Mouse (Mus musculus) heart, postnatal 25 days (tissue): ENCODE measurements around the gene Dpp9. TPM values are rescaled to one million over a fixed set of nuclear protein-coding genes. Genes with fewer than 3 reads are reported as not detected.
"Not testable (repeated sequence)": the region's sequence is repeated elsewhere in the genome, so short reads cannot be mapped to it uniquely, and the experiment has no call there.

ENCODE experiments used
- DNase-seq: peaks from one replicate; pipeline ENCODE4 v3.0.0; 2022; ENCODE audit warnings: low spot score
- intact Hi-C: fragments of 180-260 bp; cut with DNase I; formaldehyde crosslinking; loops from one replicate; pipeline ENCODE4 v1.15.1; 2025
- total RNA-seq, 2 experiments: library from RNA; stranded (reverse); gene quantifications; 2 replicates each; pipeline ENCODE4 v1.2.3; 2021

The Dpp9 gene
- total RNA-seq: 10 to 100 TPM; 37.1 to 39.1 TPM

GRCm38 (mm10) chr17:56218377-56219191 is at the start of gene Dpp9:
Dpp9 (minus strand) TSS chr17:56218905.
- intact Hi-C loops: no loop called here

GRCm38 (mm10) chr17:56266271-56266670 is 47.6 kb upstream of the Dpp9 start:
- intact Hi-C loops: no loop called here
- no peak for DNase-seq

More at GRCm38 (mm10) chr17:56218377-56219191, at the start of gene Dpp9:
- peak; percentile 89 for DNase-seq

GRCm38 (mm10) chr17:56265869-56266268 is 47.2 kb upstream of the Dpp9 start:
- intact Hi-C loops: no loop called here
- DNase-seq: no peak

- no peak for DNase-seq
- intact Hi-C loops: no loop called here
Measured at GRCm38 (mm10) chr17:56265011-56265410, 46.3 kb upstream of the Dpp9 start.

- no peak for DNase-seq
- intact Hi-C loops: loop anchor here (5.0 kb wide), 1 partner anchor 88 kb away; no protein-coding TSS in a partner anchor
Measured at GRCm38 (mm10) chr17:56264020-56264419, 45.3 kb upstream of the Dpp9 start.

- DNase-seq: no peak
- intact Hi-C loops: loop anchor here (5.0 kb wide), 1 partner anchor 90 kb away; no protein-coding TSS in a partner anchor
Measured at GRCm38 (mm10) chr17:56262645-56263094, 44.0 kb upstream of the Dpp9 start.

GRCm38 (mm10) chr17:56261166-56261565 is 42.5 kb upstream of the Dpp9 start:
- intact Hi-C loops: loop anchor here (5.0 kb wide), 1 partner anchor 91 kb away; no protein-coding TSS in a partner anchor
- no peak for DNase-seq

GRCm38 (mm10) chr17:56259301-56260037 is 40.8 kb upstream of the Dpp9 start:
- no peak for DNase-seq
- intact Hi-C loops: loop anchor here (5.0 kb wide), 2 partner anchors 93 to 302 kb away; partner anchors contain the start of gene Yju2

GRCm38 (mm10) chr17:56258812-56259211 is 40.1 kb upstream of the Dpp9 start:
- DNase-seq: not testable (repeated sequence)
- intact Hi-C loops: loop anchor here (5.0 kb wide), 1 partner anchor 302 kb away; the partner anchor contains the start of gene Yju2

- intact Hi-C loops: loop anchor here (5.0 kb wide), 1 partner anchor 301 kb away; the partner anchor contains the start of gene Yju2
- not testable (repeated sequence) for DNase-seq
Measured at GRCm38 (mm10) chr17:56258269-56258668, 39.6 kb upstream of the Dpp9 start.

GRCm38 (mm10) chr17:56257181-56257894 is 38.6 kb upstream of the Dpp9 start:
- intact Hi-C loops: loop anchor here (5.0 kb wide), 1 partner anchor 300 kb away; the partner anchor contains the start of gene Yju2
- DNase-seq: no peak

- peak; percentile 94 for DNase-seq
- intact Hi-C loops: loop anchor here (5.0 kb wide), 1 partner anchor 299 kb away; the partner anchor contains the start of gene Yju2
Measured at GRCm38 (mm10) chr17:56256239-56256881, 37.7 kb upstream of the Dpp9 start, which contains the start of gene Fem1a. Fem1a (plus strand) TSS chr17:56256810.

GRCm38 (mm10) chr17:56255863-56256238 is 37.1 kb upstream of the Dpp9 start:
- peak; percentile 96 for DNase-seq
- intact Hi-C loops: loop anchor here (2.0 to 5.0 kb wide), 2 partner anchors 123 to 299 kb away; partner anchors contain the start of gene Yju2

GRCm38 (mm10) chr17:56255429-56255828 is 36.7 kb upstream of the Dpp9 start:
- intact Hi-C loops: loop anchor here (2.0 to 5.0 kb wide), 2 partner anchors 123 to 298 kb away; partner anchors contain the start of gene Yju2
- DNase-seq: no peak

- intact Hi-C loops: loop anchor here (2.0 to 5.0 kb wide), 4 partner anchors 57 to 297 kb away; partner anchors contain the start of gene Yju2
- DNase-seq: no peak
Measured at GRCm38 (mm10) chr17:56254695-56255094, 36.0 kb upstream of the Dpp9 start.

- intact Hi-C loops: loop anchor here (2.0 to 5.0 kb wide), 3 partner anchors 26 to 139 kb away; no protein-coding TSS in a partner anchor
- DNase-seq: no peak
Measured at GRCm38 (mm10) chr17:56251136-56251829, 32.6 kb upstream of the Dpp9 start.

GRCm38 (mm10) chr17:56245608-56246007 is 26.9 kb upstream of the Dpp9 start:
- intact Hi-C loops: no loop called here
- DNase-seq: no peak
